Mouse (Mus musculus) liver, postnatal 0 days (tissue): ENCODE measurements around the gene Spib. TPM values are rescaled to one million over a fixed set of nuclear protein-coding genes. Genes with fewer than 3 reads are reported as not detected.
A peak's percentile ranks its signal among the peaks of the same experiment; 100 is the strongest.

Experiments
- ATAC-seq: fragments of 200-750 bp; cut with Nextera tagmentation; 2 replicates; pipeline ENCODE4 v1.8.0; 2017; ENCODE audit warnings: mild to moderate bottlenecking, moderate library complexity
- DNase-seq: peaks from one replicate; pipeline ENCODE4 v3.0.0-alpha.2; 2016
- H3K27ac ChIP-seq: fragments of 300-500 bp; sonication (generic); 2 replicates; pipeline ENCODE4 v1.5.1; 2014; ENCODE audit warnings: antibody characterized with exemption, moderate library complexity, mild to moderate bottlenecking, low read depth
- H3K27me3 ChIP-seq: fragments of 300-500 bp; sonication (generic); 2 replicates; pipeline ENCODE4 v1.6.1; 2014; ENCODE audit warnings: low read length, control low read depth, mixed read lengths; ENCODE audit not compliant: insufficient read depth
- H3K36me3 ChIP-seq: fragments of 300-500 bp; sonication (generic); replicated peaks from 2 replicates; pipeline ENCODE4 v1.6.1; 2014; ENCODE audit warnings: mild to moderate bottlenecking, control low read depth, low read length, moderate library complexity, mixed read lengths; ENCODE audit not compliant: insufficient read depth
- H3K4me1 ChIP-seq: fragments of 300-500 bp; sonication (generic); 2 replicates; pipeline ENCODE4 v1.6.1; 2014; ENCODE audit warnings: antibody characterized with exemption, mild to moderate bottlenecking, control low read depth; ENCODE audit not compliant: insufficient read depth
- H3K4me2 ChIP-seq: fragments of 300-500 bp; sonication (generic); 2 replicates; pipeline ENCODE4 v1.6.1; 2014; ENCODE audit warnings: low read depth, mild to moderate bottlenecking, low read length, moderate library complexity, mixed read lengths
- H3K4me3 ChIP-seq: fragments of 300-500 bp; sonication (generic); 2 replicates; pipeline ENCODE4 v1.5.1; 2014; ENCODE audit warnings: low read depth, low read length
- H3K9ac ChIP-seq: fragments of 300-500 bp; sonication (generic); replicated peaks from 2 replicates; pipeline ENCODE4 v1.6.1; 2014; ENCODE audit warnings: mild to moderate bottlenecking, moderate library complexity
- H3K9me3 ChIP-seq: fragments of 300-500 bp; sonication (generic); 2 replicates; pipeline ENCODE4 v1.6.1; 2016; ENCODE audit warnings: mild to moderate bottlenecking, control low read depth, low read length, mixed read lengths
- CTCF ChIP-seq: sonication (generic); IDR thresholded peaks from 2 replicates; pipeline ENCODE4 v1.5.1; 2016; ENCODE audit warnings: antibody characterized with exemption, low read depth
- EP300 ChIP-seq: IDR thresholded peaks from 2 replicates; pipeline ENCODE4 v1.6.1; 2016; ENCODE audit warnings: antibody characterized with exemption, low read depth, mild to moderate bottlenecking
- WGBS: fragments of 180-500 bp; shearing (Covaris S2); extraction: QIAGEN DNeasy Blood & Tissue Kit; methylation state at CpG from one replicate; pipeline ENCODE4 v1.1.7; 2014; ENCODE audit not compliant: insufficient replicate concordance; 5-methylcytosine and 5-hydroxymethylcytosine counted together
- polyA plus RNA-seq: library from polyadenylated mRNA; unstranded; fragments of >200 nt; fragmentation: Nextera tagmentation; extraction: Ambion mirVana; gene quantifications from 2 replicates; pipeline ENCODE4 v1.2.1, GENCODE M21; 2015

Gene Spib
- polyA plus RNA-seq, 1 experiment from 2014 or later: 9.5 TPM

DNA sequence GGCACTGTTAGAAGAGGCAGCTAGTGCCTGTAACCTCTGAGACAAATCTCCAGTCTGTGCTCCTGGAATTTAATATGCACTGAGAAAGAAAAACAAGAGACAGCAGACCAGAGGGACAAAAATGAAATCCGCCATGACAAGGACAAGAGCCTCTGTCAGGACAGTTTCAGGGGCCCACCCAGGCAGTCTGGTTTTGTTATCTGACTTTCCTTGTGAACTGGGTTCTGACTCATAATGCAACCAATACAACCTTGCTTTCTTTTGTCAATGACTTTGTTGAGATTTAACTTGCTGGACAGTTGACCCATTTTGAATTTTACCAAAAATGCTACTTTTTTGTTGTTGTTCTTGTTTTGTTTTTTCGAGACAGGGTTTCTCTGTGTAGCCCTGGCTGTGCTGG, 25.8 kb upstream of the Spib start:
- ATAC-seq: no peak
- H3K9me3 ChIP-seq: no peaks in the 10 kb centered on the region
- 59% methylated on average over 2 of the region's 2 CpGs for WGBS

DNA sequence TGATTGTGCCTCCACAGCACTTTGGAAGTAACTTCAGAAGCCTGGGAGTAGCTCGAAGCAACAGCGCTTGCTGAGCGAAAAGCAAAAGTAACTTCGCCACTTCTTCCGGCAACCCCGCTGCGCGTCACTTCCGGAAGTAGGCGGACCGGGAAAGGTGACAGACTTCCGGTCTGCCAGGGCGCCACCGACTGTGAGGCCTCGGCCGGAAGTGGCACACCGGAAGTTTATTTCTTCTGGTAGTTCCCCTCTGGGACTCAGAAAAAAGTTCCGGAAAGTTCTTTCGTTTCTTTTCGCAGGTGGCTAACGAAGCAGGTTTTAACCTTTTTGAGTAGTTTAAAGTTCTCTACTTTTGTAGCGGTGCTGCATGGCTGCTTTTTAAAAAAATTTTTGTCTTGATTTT, 22.0 kb upstream of the Spib start, which contains the start of gene Nr1h2:
Gene Nr1h2 (minus strand): TSS at position 126 of the 400 bp plus-strand sequence.
- peaks cover 19% of the 10 kb centered on the region for H3K4me1 ChIP-seq
- no peaks in the 10 kb centered on the region for H3K9me3 ChIP-seq
- H3K27me3 ChIP-seq: no peaks in the 10 kb centered on the region
- peak within 1 kb of the TSS; percentile 100 for H3K27ac ChIP-seq
- ATAC-seq: peak; percentile 89
- H3K36me3 ChIP-seq: peaks cover 32% of the 10 kb centered on the region
- H3K4me2 ChIP-seq: peak within 1 kb of the TSS; percentile 78
- peak within 1 kb of the TSS; percentile 95 for H3K9ac ChIP-seq
- under 1% methylated on average over 22 of the region's 22 CpGs for WGBS
- TF ChIP-seq CTCF: 0 out of 2 replicates have a peak, but pooled peaks have one; percentile 4
- peak; percentile 74; the same call in 1 of the 2 replicates for TF ChIP-seq EP300
- peak within 1 kb of the TSS; percentile 99 for H3K4me3 ChIP-seq
- DNase-seq: peak; percentile 97

More for the DNA sequence above, 25.8 kb upstream of the Spib start:
- TF ChIP-seq EP300 (no peak), CTCF (no peak)
- H3K4me1 ChIP-seq: peaks cover 25% of the 10 kb centered on the region
- H3K9ac ChIP-seq: no peak overlapping the region
- H3K4me2 ChIP-seq: no peak overlapping the region
- no peaks in the 10 kb centered on the region for H3K27me3 ChIP-seq
- H3K27ac ChIP-seq: no peak overlapping the region; the same call in 1 of the 2 replicates
- DNase-seq: no peak
- no peaks in the 10 kb centered on the region for H3K36me3 ChIP-seq
- no peak overlapping the region for H3K4me3 ChIP-seq

DNA sequence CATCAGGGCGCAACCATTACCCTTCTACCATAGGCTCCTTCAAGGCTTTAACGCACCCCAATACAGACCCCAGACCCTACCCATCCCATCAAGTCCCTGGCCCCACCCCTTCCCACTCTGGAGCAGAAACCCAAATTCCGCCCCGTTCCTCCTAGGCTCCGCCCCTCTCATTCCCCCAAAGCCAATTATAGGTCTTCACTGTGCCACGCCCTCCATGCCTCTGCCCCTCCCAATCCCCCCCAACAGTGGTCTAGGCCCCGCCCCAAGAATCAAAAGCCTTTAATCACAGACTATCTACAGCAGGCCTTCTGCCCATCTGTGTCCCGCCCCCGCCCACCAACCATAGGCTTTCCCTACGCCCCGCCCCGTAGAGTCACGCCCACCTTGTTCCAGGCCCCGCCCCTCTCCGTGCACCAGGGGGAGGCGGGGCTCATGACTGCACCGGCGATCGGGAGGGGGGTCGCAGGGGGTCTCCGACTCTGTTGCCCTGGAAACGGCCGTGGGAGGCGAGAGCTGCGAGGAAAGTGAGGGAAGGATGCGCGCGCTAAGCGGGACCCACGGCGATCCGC, 21.4 kb upstream of the Spib start:
- WGBS: under 1% methylated on average over 32 of the region's 32 CpGs

DNA sequence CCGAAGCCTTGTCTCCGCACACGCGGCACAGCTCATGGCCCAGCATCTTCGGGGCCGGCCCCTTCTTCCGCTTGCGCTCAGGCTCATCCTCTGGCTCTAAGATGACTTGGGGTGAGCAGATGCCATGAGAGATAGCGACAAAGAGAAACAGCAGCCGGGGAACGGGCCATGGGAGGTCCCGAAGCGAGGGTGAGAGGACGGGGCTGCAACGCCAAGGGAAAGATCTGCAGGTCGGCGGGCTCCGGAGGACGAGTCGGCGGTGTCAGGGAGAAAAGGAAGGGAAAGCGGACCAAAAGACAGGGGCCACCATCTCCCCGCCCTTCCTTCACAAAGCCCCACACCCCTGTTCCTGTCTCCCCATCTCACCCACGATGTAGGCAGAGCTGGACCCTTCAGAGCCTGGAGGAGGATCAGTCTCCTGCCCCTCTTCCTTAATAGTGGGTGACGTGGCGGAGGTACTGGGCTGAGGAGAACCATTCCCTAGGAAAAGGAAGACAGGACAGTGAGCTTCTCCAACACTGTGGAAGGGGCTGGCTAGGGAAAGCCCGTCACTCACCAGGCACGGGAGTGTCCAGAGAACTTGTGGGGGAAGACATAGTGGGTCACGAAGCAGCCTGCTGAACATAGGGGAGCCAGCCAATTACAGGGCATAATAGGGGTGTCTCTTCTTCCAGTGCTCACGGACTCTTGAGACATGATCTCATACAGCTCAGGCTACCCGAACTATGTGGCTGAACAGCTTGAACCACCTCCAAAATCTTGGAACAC, 20.5 kb upstream of the Spib start:
- H3K9me3 ChIP-seq: no peaks in the 10 kb centered on the region
- TF ChIP-seq EP300 (no peak), CTCF (no peak)
- H3K36me3 ChIP-seq: peaks cover 32% of the 10 kb centered on the region
- no peak overlapping the region for H3K9ac ChIP-seq
- peak overlapping the region; percentile 78 for H3K4me2 ChIP-seq
- H3K27ac ChIP-seq: no peak overlapping the region
- 86% methylated on average over 31 of the region's 31 CpGs for WGBS
- peaks cover 26% of the 10 kb centered on the region for H3K4me1 ChIP-seq
- H3K4me3 ChIP-seq: peak overlapping the region; percentile 99
- no peaks in the 10 kb centered on the region for H3K27me3 ChIP-seq
- DNase-seq (no peak), ATAC-seq (no peak)

More for the DNA sequence above, 21.4 kb upstream of the Spib start:
- ATAC-seq: peak; percentile 81
- peaks cover 32% of the 10 kb centered on the region for H3K36me3 ChIP-seq
- TF ChIP-seq EP300: no peak
- no peak for TF ChIP-seq CTCF
- DNase-seq: peak; percentile 93
- peak overlapping the region; percentile 95 for H3K9ac ChIP-seq
- peak overlapping the region; percentile 100 for H3K27ac ChIP-seq
- peaks cover 19% of the 10 kb centered on the region for H3K4me1 ChIP-seq
- H3K27me3 ChIP-seq: no peaks in the 10 kb centered on the region
- peak overlapping the region; percentile 78 for H3K4me2 ChIP-seq
- H3K9me3 ChIP-seq: no peaks in the 10 kb centered on the region
- peak overlapping the region; percentile 99 for H3K4me3 ChIP-seq

DNA sequence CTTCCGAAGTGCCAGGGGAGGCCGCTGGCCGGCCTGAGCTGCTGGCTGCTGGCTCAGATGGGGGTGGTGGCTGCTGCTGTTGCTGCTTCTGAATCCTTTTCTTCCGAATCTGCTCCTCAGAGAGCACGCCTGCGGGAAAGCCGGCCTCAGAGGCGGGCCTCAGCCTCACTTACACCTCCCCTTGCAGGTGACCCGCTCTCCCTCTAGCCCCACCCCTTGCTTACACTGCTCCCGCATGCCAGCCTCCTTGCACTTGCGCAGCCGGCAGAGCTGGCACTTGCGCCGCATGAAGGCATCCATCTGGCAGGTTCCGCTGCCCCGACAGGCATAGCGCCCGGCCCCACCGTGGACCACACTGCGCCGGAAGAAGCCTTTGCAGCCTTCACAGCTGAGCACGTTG, 19.9 kb upstream of the Spib start:
- TF ChIP-seq CTCF (no peak), EP300 (no peak)
- Histone ChIP-seq H3K9me3 (no peaks in the 10 kb centered on the region), H3K4me3 (no peak overlapping the region), H3K27ac (no peak overlapping the region), H3K36me3 (peaks cover 32% of the 10 kb centered on the region), H3K4me1 (peaks cover 29% of the 10 kb centered on the region), H3K4me2 (no peak overlapping the region), H3K27me3 (no peaks in the 10 kb centered on the region), H3K9ac (no peak overlapping the region)
- WGBS: 92% methylated on average over 20 of the region's 22 CpGs
- ATAC-seq: no peak
- DNase-seq: no peak

DNA sequence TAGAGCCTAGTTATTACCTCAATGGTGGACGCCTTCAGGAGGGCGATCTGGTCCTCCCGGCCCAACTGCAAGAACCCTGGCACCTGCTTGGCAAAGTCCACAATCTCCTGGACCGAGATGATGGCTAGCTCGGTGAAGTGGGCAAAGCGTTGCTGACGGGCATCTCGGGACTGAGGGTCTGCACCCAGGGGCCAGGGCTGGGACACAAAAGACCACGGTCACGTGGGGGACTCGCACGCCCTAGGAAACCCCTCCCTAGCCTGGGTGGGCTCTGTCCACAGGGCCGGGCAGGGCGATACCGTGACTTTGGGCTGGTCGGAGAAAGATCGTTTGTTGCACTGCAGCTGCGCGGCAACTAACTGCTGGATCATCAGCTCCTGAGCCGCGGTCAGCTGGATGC, 19.4 kb upstream of the Spib start:
- H3K27ac ChIP-seq: no peak overlapping the region
- no peak for TF ChIP-seq EP300
- TF ChIP-seq CTCF: no peak
- no peak overlapping the region for H3K4me2 ChIP-seq
- H3K9ac ChIP-seq: no peak overlapping the region
- WGBS: 94% methylated on average over 21 of the region's 21 CpGs
- peaks cover 32% of the 10 kb centered on the region for H3K36me3 ChIP-seq
- no peaks in the 10 kb centered on the region for H3K9me3 ChIP-seq
- ATAC-seq (no peak), DNase-seq (no peak)
- H3K4me1 ChIP-seq: peaks cover 25% of the 10 kb centered on the region
- H3K27me3 ChIP-seq: no peaks in the 10 kb centered on the region
- no peak overlapping the region for H3K4me3 ChIP-seq
